9 mouse cellular contexts compared by ENCODE assay signal in genomic region chr2:138278853-138279640, GRCm38 (mm10). TPM values are rescaled to one million over a fixed set of nuclear protein-coding genes. Genes with fewer than 3 reads are reported as not detected.
DNase-seq lines count a peak whose midpoint lies in the region; TF ChIP-seq lines count a peak whose summit lies in the region.
"Had no signal": no experiment of that assay in that cellular context is flagged by ENCODE, and none has a peak within 500 bp of the region (broad histone marks: within the 10 kb centered on the region; RNA-seq: fewer than 3 reads in every experiment).

No protein-coding gene starts in this region.

- no peaks in the 10 kb centered on the region for H3K36me3 ChIP-seq in spleen, adult 2 months (ENCODE audit: control insufficient read depth, insufficient read depth, low read length)
- peaks cover 23% of the 10 kb centered on the region for H3K36me3 ChIP-seq in limb, embryonic 10.5 days
- peaks cover 9% of the 10 kb centered on the region for H3K36me3 ChIP-seq in small intestine, adult 2 months (ENCODE audit: control insufficient read depth, insufficient read depth, low read length)

- no peaks in the 10 kb centered on the region for H3K9me3 ChIP-seq in limb, embryonic 10.5 days (replicated peaks)

- no peak for TF ChIP-seq POLR2A in spleen, adult 2 months (IDR thresholded peaks at IDR 0.05; ENCODE audit: low read depth, low read length)
- no peak for TF ChIP-seq POLR2A in small intestine, adult 2 months (IDR thresholded peaks at IDR 0.05; ENCODE audit: low read depth, low read length)

- peak overlapping the region; percentile 30 for H3K27ac ChIP-seq in spleen, adult 2 months (ENCODE audit: insufficient read depth, low read length)
- peak overlapping the region; percentile 51; the same call in 1 of the 2 replicates for H3K27ac ChIP-seq in limb, embryonic 10.5 days
- H3K27ac ChIP-seq in small intestine, adult 2 months (ENCODE audit: insufficient read depth, low read depth, low read length), result peak overlapping the region; percentile 65
- H3K27ac ChIP-seq: macrophage had no signal

- H3K27me3 ChIP-seq in spleen, adult 2 months (ENCODE audit: control insufficient read depth, insufficient read depth, low read length), result no peaks in the 10 kb centered on the region
- H3K27me3 ChIP-seq in limb, embryonic 10.5 days (ENCODE audit: low read depth, poor library complexity, severe bottlenecking), result no peaks in the 10 kb centered on the region
- H3K27me3 ChIP-seq in small intestine, adult 2 months (ENCODE audit: control insufficient read depth, insufficient read depth, low read length), result no peaks in the 10 kb centered on the region

- WGBS in spleen, adult 2 months, result 74% methylated on average over 15 of the region's 15 CpGs
- 82% methylated on average over 15 of the region's 15 CpGs for WGBS in limb, embryonic 10.5 days
- WGBS in small intestine, adult 2 months, result 67% methylated on average over 15 of the region's 15 CpGs

- no peaks in the 10 kb centered on the region for H3K4me1 ChIP-seq in spleen, adult 2 months (ENCODE audit: control insufficient read depth, insufficient read depth, insufficient read length)
- H3K4me1 ChIP-seq in limb, embryonic 10.5 days, result peaks cover 41% of the 10 kb centered on the region
- peaks cover 3% of the 10 kb centered on the region; the same call in 1 of the 2 replicates for H3K4me1 ChIP-seq in small intestine, adult 2 months (ENCODE audit: control insufficient read depth, insufficient read depth, insufficient read length, low read length)

- no peak for TF ChIP-seq CTCF in spleen, adult 2 months (IDR thresholded peaks at IDR 0.05; ENCODE audit: extremely low read depth, insufficient read depth, insufficient read length, insufficient replicate concordance)
- no peak for TF ChIP-seq CTCF in small intestine, adult 2 months (IDR thresholded peaks at IDR 0.05; ENCODE audit: extremely low read depth, insufficient read length, insufficient replicate concordance, low read depth, low read length)

- DNase-seq in spleen, adult 2 months (ENCODE audit: low read depth in 1 of 2, low spot score in 2 of 2), result no peak
- no peak for DNase-seq in spleen, postnatal 4 days (ENCODE audit: low spot score in 2 of 2)
- peak; percentile 69 to 70 for DNase-seq in heart, adult 9 months (ENCODE audit: low spot score in 2 of 2)
- no peak for DNase-seq in limb, embryonic 10.5 days (ENCODE audit: low spot score)
- DNase-seq in adrenal gland, postnatal 4 days (ENCODE audit: low spot score in 2 of 2), result no peak
- DNase-seq in embryo, embryonic 11 days, result no peak
- no peak for DNase-seq in layer of hippocampus, adult 11-12 months (ENCODE audit: low spot score)

- no peak overlapping the region; the same call in none of the 2 replicates for H3K4me3 ChIP-seq in spleen, adult 2 months (ENCODE audit: extremely low read depth, insufficient read depth, insufficient read length)
- no peak overlapping the region; the same call in 1 of the 2 replicates for H3K4me3 ChIP-seq in limb, embryonic 10.5 days
- peak overlapping the region; percentile 59 for H3K4me3 ChIP-seq in small intestine, adult 2 months (ENCODE audit: low read depth, low read length)

RNA-seq across cellular contexts. Expression of gene Btbd3, which starts 22.7 kb away (rescaled TPM):
- polyA plus RNA-seq in spleen, adult 2 months (2012; rRNA removed), result 1.9 and 2.4 TPM in 2 replicates
- polyA plus RNA-seq in limb, embryonic 10.5 days (2016; fragmentation: Nextera tagmentation; extraction: Ambion mirVana), result 11.3 and 13.5 TPM in 2 replicates
- 2.8 and 3.3 TPM in 2 replicates for polyA plus RNA-seq in small intestine, adult 2 months (2012; rRNA removed)
- total RNA-seq in adrenal gland, postnatal 4 days (2021), result 10 to 100 TPM; 27.7 to 28.5 TPM

Comparison
In these comparisons a context has a peak if more than half of its experiments do, and no peak if none do; other contexts are left out.
1. DNase-seq: peak in heart, adult 9 months (2 of 2); none in spleen, adult 2 months (0 of 2), spleen, postnatal 4 days (0 of 2), limb, embryonic 10.5 days (single experiment), adrenal gland, postnatal 4 days (0 of 2), embryo, embryonic 11 days (single experiment) and layer of hippocampus, adult 11-12 months (single experiment).
2. Peak in every context shown above with its lines, with median percentiles within 50 percentile points of each other: H3K27ac ChIP-seq.